Mouse (Mus musculus): Measurements from ENCODE around the gene Psmb8. TPM values are rescaled to one million over a fixed set of nuclear protein-coding genes. Genes with fewer than 3 reads are reported as not detected.

Gene Psmb8
- polyA plus RNA-seq, 1 experiment from 2014 or later: 87.6 TPM

DNA sequence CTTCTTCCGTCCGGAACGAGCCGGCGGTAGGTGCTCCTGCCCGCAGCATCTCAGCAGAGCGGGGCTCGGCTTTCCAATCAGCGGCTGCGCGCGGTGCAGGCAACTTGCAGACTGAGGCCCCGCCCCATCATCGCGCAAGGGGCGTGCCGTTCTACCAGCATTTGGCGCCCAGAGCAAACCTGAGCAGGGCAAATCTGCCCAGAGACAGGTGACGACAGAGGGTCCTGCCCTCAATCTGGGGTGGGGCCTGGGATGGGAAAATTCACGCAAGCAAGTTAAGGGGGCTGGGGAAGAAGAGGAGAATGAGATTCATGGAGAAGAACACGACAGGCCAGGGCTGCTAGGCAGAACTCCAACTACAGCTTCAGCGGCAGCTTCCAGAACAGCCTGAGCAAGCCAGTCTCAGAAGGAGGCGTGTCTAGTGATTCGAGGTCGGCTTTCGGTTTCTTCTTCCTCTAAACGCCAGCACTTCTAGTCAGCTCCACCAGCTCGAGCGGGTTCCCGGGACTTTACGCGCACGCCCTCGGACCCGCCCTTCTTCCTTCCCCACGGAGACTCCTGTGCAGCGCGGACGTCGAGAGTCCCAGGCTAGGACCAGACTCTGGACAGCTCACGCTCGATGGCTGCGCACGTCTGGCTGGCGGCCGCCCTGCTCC lies 10.1 kb upstream of the Psmb8 start, which contains the start of the genes Tap1 and Psmb9:
TSS of gene Tap1 (plus strand) at position 293 of the 656 bp plus-strand sequence.
TSS of gene Psmb9 (minus strand) at position 504 of the 656 bp plus-strand sequence.
- peak within 1 kb of the TSS; percentile 70 for H3K4me3 ChIP-seq (ENCODE audit: low read length)
- H3K36me3 ChIP-seq (ENCODE audit: control insufficient read depth, insufficient read depth): no peaks in the 10 kb centered on the region
- peak within 1 kb of the TSS; percentile 75 for H3K27ac ChIP-seq (ENCODE audit: low read length)
- H3K4me1 ChIP-seq (ENCODE audit: control insufficient read depth, insufficient read depth, low read length): peaks cover 7% of the 10 kb centered on the region
- H3K27me3 ChIP-seq (ENCODE audit: control insufficient read depth, insufficient read depth, low read length): peaks cover 38% of the 10 kb centered on the region
- H3K9me3 ChIP-seq (replicated peaks; ENCODE audit: control insufficient read depth, low read length): no peaks in the 10 kb centered on the region
- peak within 1 kb of the TSS; percentile 80 for H3K9ac ChIP-seq (ENCODE audit: low read length)
- under 1% methylated on average over 46 of the region's 46 CpGs for WGBS
- H3K4me2 ChIP-seq (ENCODE audit: low read depth, low read length): peak within 1 kb of the TSS; percentile 95
- peak; percentile 95 for ATAC-seq (replicated peaks; ENCODE audit: extremely low read depth, insufficient read depth, low FRiP score)

DNA sequence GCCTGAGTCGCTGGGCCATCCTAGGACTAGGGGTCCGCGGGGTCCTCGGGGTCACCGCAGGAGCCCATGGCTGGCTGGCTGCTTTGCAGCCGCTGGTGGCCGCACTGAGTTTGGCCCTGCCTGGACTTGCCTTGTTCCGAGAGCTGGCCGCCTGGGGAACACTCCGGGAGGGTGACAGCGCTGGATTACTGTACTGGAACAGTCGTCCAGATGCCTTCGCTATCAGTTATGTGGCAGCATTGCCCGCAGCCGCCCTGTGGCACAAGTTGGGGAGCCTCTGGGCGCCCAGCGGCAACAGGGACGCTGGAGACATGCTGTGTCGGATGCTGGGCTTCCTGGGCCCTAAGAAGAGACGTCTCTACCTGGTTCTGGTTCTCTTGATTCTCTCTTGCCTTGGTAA lies 9.5 kb upstream of the Psmb8 start:
- peak overlapping the region; percentile 70 for H3K4me3 ChIP-seq (ENCODE audit: low read length)
- H3K27ac ChIP-seq (ENCODE audit: low read length): peak overlapping the region; percentile 75
- H3K9me3 ChIP-seq (replicated peaks; ENCODE audit: control insufficient read depth, low read length): no peaks in the 10 kb centered on the region
- ATAC-seq (replicated peaks; ENCODE audit: extremely low read depth, insufficient read depth, low FRiP score): no peak; the same call in 1 of the 2 replicates
- no peaks in the 10 kb centered on the region for H3K36me3 ChIP-seq (ENCODE audit: control insufficient read depth, insufficient read depth)
- WGBS: 1% methylated on average over 20 of the region's 20 CpGs
- peaks cover 7% of the 10 kb centered on the region for H3K4me1 ChIP-seq (ENCODE audit: control insufficient read depth, insufficient read depth, low read length)
- H3K9ac ChIP-seq (ENCODE audit: low read length): peak overlapping the region; percentile 80
- H3K27me3 ChIP-seq (ENCODE audit: control insufficient read depth, insufficient read depth, low read length): peaks cover 40% of the 10 kb centered on the region
- H3K4me2 ChIP-seq (ENCODE audit: low read depth, low read length): peak overlapping the region; percentile 95

DNA sequence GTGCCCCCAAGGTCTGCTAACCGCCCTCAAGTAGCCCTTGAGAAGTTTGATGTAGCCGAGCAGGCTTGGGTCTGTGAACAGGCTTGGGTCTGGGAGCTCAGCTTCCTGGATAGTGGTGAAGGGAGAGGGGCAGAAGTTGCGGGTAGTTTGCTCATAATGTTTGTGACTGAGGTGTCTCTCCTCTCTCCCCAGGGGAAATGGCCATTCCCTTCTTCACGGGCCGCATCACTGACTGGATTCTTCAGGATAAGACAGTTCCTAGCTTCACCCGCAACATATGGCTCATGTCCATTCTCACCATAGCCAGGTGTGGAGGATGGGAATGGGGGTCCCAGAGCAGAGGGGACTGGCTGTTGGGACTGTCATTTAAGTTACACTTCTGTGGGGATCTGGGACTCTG lies 8.5 kb upstream of the Psmb8 start:
- 76% methylated on average over 6 of the region's 6 CpGs for WGBS
- H3K9ac ChIP-seq (ENCODE audit: low read length): no peak overlapping the region
- no peak for ATAC-seq (replicated peaks; ENCODE audit: extremely low read depth, insufficient read depth, low FRiP score)
- 0 out of 2 replicates have a peak overlapping the region, but pooled peaks have one; percentile 19 for H3K4me2 ChIP-seq (ENCODE audit: low read depth, low read length)
- no peak overlapping the region for H3K27ac ChIP-seq (ENCODE audit: low read length)
- peaks cover 7% of the 10 kb centered on the region for H3K4me1 ChIP-seq (ENCODE audit: control insufficient read depth, insufficient read depth, low read length)
- no peak overlapping the region for H3K4me3 ChIP-seq (ENCODE audit: low read length)
- no peaks in the 10 kb centered on the region for H3K36me3 ChIP-seq (ENCODE audit: control insufficient read depth, insufficient read depth)
- no peaks in the 10 kb centered on the region for H3K9me3 ChIP-seq (replicated peaks; ENCODE audit: control insufficient read depth, low read length)
- peaks cover 45% of the 10 kb centered on the region for H3K27me3 ChIP-seq (ENCODE audit: control insufficient read depth, insufficient read depth, low read length)

DNA sequence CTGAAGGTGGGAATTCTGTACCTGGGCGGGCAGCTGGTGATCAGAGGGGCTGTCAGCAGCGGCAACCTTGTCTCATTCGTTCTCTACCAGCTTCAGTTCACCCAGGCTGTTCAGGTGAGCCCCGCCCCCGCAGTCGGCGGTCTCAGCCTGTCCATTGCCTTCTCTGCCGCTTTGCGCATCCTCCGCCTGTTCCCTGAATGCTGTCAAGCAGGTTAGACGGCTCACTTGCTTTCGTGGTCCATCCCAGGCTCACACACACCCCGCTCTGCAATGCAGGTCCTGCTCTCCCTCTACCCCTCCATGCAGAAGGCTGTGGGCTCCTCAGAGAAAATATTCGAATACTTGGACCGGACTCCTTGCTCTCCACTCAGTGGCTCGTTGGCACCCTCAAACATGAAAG lies 4.7 kb upstream of the Psmb8 start:
- no peak for ATAC-seq (replicated peaks; ENCODE audit: extremely low read depth, insufficient read depth, low FRiP score)
- H3K27me3 ChIP-seq (ENCODE audit: control insufficient read depth, insufficient read depth, low read length): peaks cover 55% of the 10 kb centered on the region
- H3K27ac ChIP-seq (ENCODE audit: low read length): no peak overlapping the region
- 28% methylated on average over 16 of the region's 16 CpGs for WGBS
- H3K4me2 ChIP-seq (ENCODE audit: low read depth, low read length): no peak overlapping the region
- no peak overlapping the region for H3K9ac ChIP-seq (ENCODE audit: low read length)
- peaks cover 10% of the 10 kb centered on the region for H3K4me1 ChIP-seq (ENCODE audit: control insufficient read depth, insufficient read depth, low read length)
- H3K4me3 ChIP-seq (ENCODE audit: low read length): no peak overlapping the region
- no peaks in the 10 kb centered on the region for H3K36me3 ChIP-seq (ENCODE audit: control insufficient read depth, insufficient read depth)
- no peaks in the 10 kb centered on the region for H3K9me3 ChIP-seq (replicated peaks; ENCODE audit: control insufficient read depth, low read length)

DNA sequence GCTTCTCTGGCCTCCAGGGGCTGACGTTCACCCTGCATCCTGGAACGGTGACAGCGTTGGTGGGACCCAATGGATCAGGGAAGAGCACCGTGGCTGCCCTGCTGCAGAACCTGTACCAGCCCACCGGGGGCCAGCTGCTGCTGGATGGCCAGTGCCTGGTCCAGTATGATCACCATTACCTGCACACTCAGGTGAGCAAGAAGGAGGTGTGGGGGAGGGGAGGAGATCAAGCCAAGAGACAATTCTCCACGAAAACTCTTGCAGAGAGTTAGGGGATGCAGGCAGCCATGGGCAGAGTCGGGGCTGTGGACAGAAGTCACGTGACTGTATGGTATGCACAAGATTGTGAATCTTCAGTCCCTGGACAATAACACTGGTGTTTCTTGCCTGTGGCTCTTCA lies 4.1 kb upstream of the Psmb8 start:
- H3K27ac ChIP-seq (ENCODE audit: low read length): no peak overlapping the region
- no peaks in the 10 kb centered on the region for H3K9me3 ChIP-seq (replicated peaks; ENCODE audit: control insufficient read depth, low read length)
- H3K27me3 ChIP-seq (ENCODE audit: control insufficient read depth, insufficient read depth, low read length): peaks cover 57% of the 10 kb centered on the region
- H3K36me3 ChIP-seq (ENCODE audit: control insufficient read depth, insufficient read depth): no peaks in the 10 kb centered on the region
- H3K9ac ChIP-seq (ENCODE audit: low read length): no peak overlapping the region
- no peak overlapping the region for H3K4me2 ChIP-seq (ENCODE audit: low read depth, low read length)
- peaks cover 10% of the 10 kb centered on the region; the same call in 1 of the 2 replicates for H3K4me1 ChIP-seq (ENCODE audit: control insufficient read depth, insufficient read depth, low read length)
- H3K4me3 ChIP-seq (ENCODE audit: low read length): no peak overlapping the region
- 49% methylated on average over 8 of the region's 8 CpGs for WGBS
- no peak for ATAC-seq (replicated peaks; ENCODE audit: extremely low read depth, insufficient read depth, low FRiP score)

DNA sequence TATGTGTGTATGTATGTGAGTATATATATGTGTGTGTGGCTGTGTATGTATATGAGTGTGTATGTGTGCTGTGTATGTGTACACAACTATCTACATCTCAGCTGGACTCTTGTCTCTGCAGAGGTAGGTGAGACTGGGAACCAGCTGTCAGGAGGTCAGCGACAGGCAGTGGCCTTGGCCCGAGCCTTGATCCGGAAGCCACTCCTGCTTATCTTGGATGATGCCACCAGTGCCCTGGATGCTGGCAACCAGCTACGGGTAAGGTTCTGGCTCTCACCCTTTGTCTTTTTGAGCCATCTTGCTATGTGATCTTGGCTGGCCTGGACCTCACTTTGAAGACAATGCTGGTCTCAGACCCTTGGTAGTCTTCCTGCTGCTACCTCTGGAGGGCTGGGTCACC lies 2.8 kb upstream of the Psmb8 start:
- Histone ChIP-seq H3K9me3 (replicated peaks; ENCODE audit: control insufficient read depth, low read length) (no peaks in the 10 kb centered on the region), H3K27me3 (ENCODE audit: control insufficient read depth, insufficient read depth, low read length) (peaks cover 60% of the 10 kb centered on the region), H3K4me2 (ENCODE audit: low read depth, low read length) (no peak overlapping the region), H3K4me1 (ENCODE audit: control insufficient read depth, insufficient read depth, low read length) (peaks cover 10% of the 10 kb centered on the region; the same call in 1 of the 2 replicates), H3K27ac (ENCODE audit: low read length) (no peak overlapping the region), H3K9ac (ENCODE audit: low read length) (no peak overlapping the region), H3K4me3 (ENCODE audit: low read length) (no peak overlapping the region), H3K36me3 (ENCODE audit: control insufficient read depth, insufficient read depth) (no peaks in the 10 kb centered on the region)
- ATAC-seq (replicated peaks; ENCODE audit: extremely low read depth, insufficient read depth, low FRiP score): no peak
- WGBS: 91% methylated on average over 4 of the region's 4 CpGs

DNA sequence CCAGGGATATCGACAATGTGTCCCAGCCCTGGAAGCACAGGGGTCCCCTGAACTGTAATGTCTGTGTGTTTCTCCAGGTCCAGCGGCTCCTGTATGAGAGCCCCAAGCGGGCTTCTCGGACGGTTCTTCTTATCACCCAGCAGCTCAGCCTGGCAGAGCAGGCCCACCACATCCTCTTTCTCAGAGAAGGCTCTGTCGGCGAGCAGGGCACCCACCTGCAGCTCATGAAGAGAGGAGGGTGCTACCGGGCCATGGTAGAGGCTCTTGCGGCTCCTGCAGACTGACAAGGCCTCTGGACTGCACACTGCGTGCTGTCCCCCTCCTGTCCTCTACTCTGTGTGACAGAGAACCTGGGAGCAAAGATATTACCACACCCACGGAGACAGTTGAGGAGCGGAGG lies 1.0 kb upstream of the Psmb8 start:
- no peaks in the 10 kb centered on the region for H3K36me3 ChIP-seq (ENCODE audit: control insufficient read depth, insufficient read depth)
- no peak; the same call in 1 of the 2 replicates for ATAC-seq (replicated peaks; ENCODE audit: extremely low read depth, insufficient read depth, low FRiP score)
- peak overlapping the region; percentile 89; the same call in 1 of the 2 replicates for H3K4me2 ChIP-seq (ENCODE audit: low read depth, low read length)
- H3K27me3 ChIP-seq (ENCODE audit: control insufficient read depth, insufficient read depth, low read length): peaks cover 55% of the 10 kb centered on the region
- WGBS: 28% methylated on average over 12 of the region's 12 CpGs
- H3K4me3 ChIP-seq (ENCODE audit: low read length): no peak overlapping the region
- no peak overlapping the region; the same call in 1 of the 2 replicates for H3K9ac ChIP-seq (ENCODE audit: low read length)
- H3K4me1 ChIP-seq (ENCODE audit: control insufficient read depth, insufficient read depth, low read length): peaks cover 10% of the 10 kb centered on the region; the same call in 1 of the 2 replicates
- H3K27ac ChIP-seq (ENCODE audit: low read length): peak overlapping the region; percentile 62
- no peaks in the 10 kb centered on the region for H3K9me3 ChIP-seq (replicated peaks; ENCODE audit: control insufficient read depth, low read length)

DNA sequence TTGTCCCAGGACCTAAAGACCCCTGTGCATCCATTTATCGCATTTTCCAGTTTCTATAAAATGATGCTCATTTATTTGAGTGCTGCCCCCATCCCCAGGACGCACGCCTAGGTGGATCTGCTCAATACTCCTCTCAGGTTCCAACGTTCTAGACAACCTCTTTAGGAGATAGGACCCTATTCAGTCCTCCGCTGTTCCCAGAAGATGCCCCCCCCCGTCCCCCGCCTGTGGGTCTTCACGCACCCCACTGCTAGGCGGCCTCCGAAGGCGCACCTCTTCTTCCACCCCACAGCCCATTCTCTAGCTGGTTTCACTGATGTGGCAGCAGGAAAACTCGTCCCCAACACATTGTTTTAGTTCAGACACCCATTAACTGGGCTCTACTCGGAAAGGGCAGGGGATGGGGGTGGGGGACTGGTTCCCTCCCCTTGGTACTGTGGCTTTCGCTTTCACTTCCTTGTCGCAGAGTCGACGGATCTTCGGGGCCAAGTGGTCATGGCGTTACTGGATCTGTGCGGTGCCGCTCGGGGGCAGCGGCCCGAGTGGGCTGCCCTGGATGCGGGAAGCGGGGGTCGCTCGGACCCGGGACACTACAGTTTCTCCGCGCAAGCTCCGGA lies 491 bp downstream of the Psmb8 start:
- peak; percentile 39; the same call in 1 of the 2 replicates for ATAC-seq (replicated peaks; ENCODE audit: extremely low read depth, insufficient read depth, low FRiP score)
- Histone ChIP-seq H3K27ac (ENCODE audit: low read length) (no peak overlapping the region), H3K27me3 (ENCODE audit: control insufficient read depth, insufficient read depth, low read length) (peaks cover 50% of the 10 kb centered on the region)

DNA sequence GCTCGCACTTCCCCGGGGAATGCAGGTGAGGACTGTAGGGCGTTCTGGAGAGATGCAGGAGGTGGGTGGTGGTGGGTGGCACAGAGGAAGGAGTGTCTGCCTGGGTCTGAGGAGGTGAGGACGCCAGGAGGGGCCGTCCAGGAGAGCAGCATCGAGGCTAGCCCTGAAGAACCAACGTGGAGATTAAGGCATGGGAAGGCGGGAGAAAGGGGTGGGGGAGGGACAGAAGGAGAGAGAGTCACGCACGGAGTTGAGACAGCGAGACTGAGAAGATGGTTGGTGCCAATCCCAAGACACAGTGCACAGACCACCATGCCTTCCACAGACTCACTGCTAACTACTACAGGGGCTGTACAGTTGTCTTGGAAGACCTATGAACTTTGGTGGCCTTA lies 996 bp downstream of the Psmb8 start:
- Histone ChIP-seq H3K4me2 (ENCODE audit: low read depth, low read length) (peak overlapping the region; percentile 89), H3K4me3 (ENCODE audit: low read length) (peak overlapping the region; percentile 69), H3K36me3 (ENCODE audit: control insufficient read depth, insufficient read depth) (no peaks in the 10 kb centered on the region), H3K4me1 (ENCODE audit: control insufficient read depth, insufficient read depth, low read length) (peaks cover 10% of the 10 kb centered on the region; the same call in 1 of the 2 replicates), H3K27ac (ENCODE audit: low read length) (no peak overlapping the region), H3K9me3 (replicated peaks; ENCODE audit: control insufficient read depth, low read length) (no peaks in the 10 kb centered on the region), H3K9ac (ENCODE audit: low read length) (peak overlapping the region; percentile 75), H3K27me3 (ENCODE audit: control insufficient read depth, insufficient read depth, low read length) (peaks cover 48% of the 10 kb centered on the region)
- WGBS: 9% methylated on average over 11 of the region's 11 CpGs
- ATAC-seq (replicated peaks; ENCODE audit: extremely low read depth, insufficient read depth, low FRiP score): no peak

More for the DNA sequence above, 491 bp downstream of the Psmb8 start:
- 3% methylated on average over 32 of the region's 32 CpGs for WGBS
- peaks cover 10% of the 10 kb centered on the region; the same call in 1 of the 2 replicates for H3K4me1 ChIP-seq (ENCODE audit: control insufficient read depth, insufficient read depth, low read length)
- no peaks in the 10 kb centered on the region for H3K9me3 ChIP-seq (replicated peaks; ENCODE audit: control insufficient read depth, low read length)
- peak overlapping the region; percentile 75 for H3K9ac ChIP-seq (ENCODE audit: low read length)
- H3K36me3 ChIP-seq (ENCODE audit: control insufficient read depth, insufficient read depth): no peaks in the 10 kb centered on the region
- H3K4me2 ChIP-seq (ENCODE audit: low read depth, low read length): peak overlapping the region; percentile 89
- peak overlapping the region; percentile 69 for H3K4me3 ChIP-seq (ENCODE audit: low read length)

Data from heart, embryonic 16.5 days (tissue).